Comparison of ENCODE assay signal across 8 mouse cellular contexts in genomic region chr6:51471179-51471505, GRCm38 (mm10). TPM values are rescaled to one million over a fixed set of nuclear protein-coding genes. Genes with fewer than 3 reads are reported as not detected.
DNase-seq lines count a peak whose midpoint lies in the region; ATAC-seq and TF ChIP-seq lines count a peak whose summit lies in the region.

No protein-coding gene starts in this region.

- peak overlapping the region; percentile 88 for H3K4me3 ChIP-seq in heart, embryonic 11.5 days (ENCODE audit: low read depth, low read length)
- peak overlapping the region; percentile 96 for H3K4me3 ChIP-seq in E14TG2a.4 (replicated peaks; ENCODE audit: low read length)
- H3K4me3 ChIP-seq in forebrain, embryonic 16.5 days (replicated peaks; ENCODE audit: low read length): peak overlapping the region; percentile 98
- H3K4me3 ChIP-seq in liver, postnatal 0 days (ENCODE audit: low read depth, low read length): peak overlapping the region; percentile 69

- peak; percentile 1; the same call in 1 of the 2 replicates for ATAC-seq in heart, embryonic 11.5 days (replicated peaks; ENCODE audit: insufficient number of reproducible peaks, low FRiP score, low TSS enrichment)
- ATAC-seq in forebrain, embryonic 16.5 days: no peak
- no peak for ATAC-seq in liver, postnatal 0 days

- peak overlapping the region; percentile 100 for H3K27ac ChIP-seq in heart, embryonic 11.5 days (ENCODE audit: low read depth, low read length)
- H3K27ac ChIP-seq in forebrain, embryonic 16.5 days (ENCODE audit: low read length): peak overlapping the region; percentile 100
- H3K27ac ChIP-seq in liver, postnatal 0 days (ENCODE audit: low read depth): peak overlapping the region; percentile 99

- peak overlapping the region; percentile 100 for H3K9ac ChIP-seq in heart, embryonic 11.5 days (ENCODE audit: low read depth, low read length)
- H3K9ac ChIP-seq in forebrain, embryonic 16.5 days (replicated peaks; ENCODE audit: low read depth, low read length): peak overlapping the region; percentile 100
- H3K9ac ChIP-seq in liver, postnatal 0 days (replicated peaks): peak overlapping the region; percentile 94

- DNase-seq in heart, adult 8-10 months (ENCODE audit: low spot score): no peak
- no peak for DNase-seq in liver, postnatal 0 days
- no peak for DNase-seq in left cerebral cortex, adult 9 months (ENCODE audit: low spot score in 2 of 2)
- DNase-seq in T-cell, adult 2 months (ENCODE audit: low spot score): no peak
- no peak for DNase-seq in layer of hippocampus, postnatal 25 days (ENCODE audit: extremely low spot score in 1 of 2, low spot score in 1 of 2)

- TF ChIP-seq CTCF in E14TG2a.4 (conservative IDR thresholded peaks at IDR 0.05; ENCODE audit: low read length): no peak
- TF ChIP-seq CTCF in liver, postnatal 0 days (IDR thresholded peaks at IDR 0.05; ENCODE audit: low read depth): no peak

- peaks cover 24% of the 10 kb centered on the region for H3K36me3 ChIP-seq in heart, embryonic 11.5 days (ENCODE audit: control insufficient read depth, insufficient read depth, low read length)
- H3K36me3 ChIP-seq in E14TG2a.4 (ENCODE audit: insufficient read depth, low read length): peaks cover 69% of the 10 kb centered on the region
- H3K36me3 ChIP-seq in forebrain, embryonic 16.5 days (ENCODE audit: control insufficient read depth, insufficient read depth): peaks cover 9% of the 10 kb centered on the region
- peaks cover 48% of the 10 kb centered on the region for H3K36me3 ChIP-seq in liver, postnatal 0 days (replicated peaks; ENCODE audit: insufficient read depth, low read length)

- no peak for TF ChIP-seq EP300 in liver, postnatal 0 days (IDR thresholded peaks at IDR 0.05; ENCODE audit: low read depth)

- H3K27me3 ChIP-seq in heart, embryonic 11.5 days (ENCODE audit: control insufficient read depth, insufficient read depth, low read length): no peaks in the 10 kb centered on the region
- no peaks in the 10 kb centered on the region for H3K27me3 ChIP-seq in E14TG2a.4 (ENCODE audit: insufficient read depth, low read length)
- no peaks in the 10 kb centered on the region for H3K27me3 ChIP-seq in forebrain, embryonic 16.5 days (replicated peaks; ENCODE audit: control insufficient read depth, insufficient read depth, low read length)
- H3K27me3 ChIP-seq in liver, postnatal 0 days (ENCODE audit: insufficient read depth, low read length): no peaks in the 10 kb centered on the region

- H3K4me1 ChIP-seq in heart, embryonic 11.5 days (ENCODE audit: control insufficient read depth, insufficient read depth, low read length): peaks cover 14% of the 10 kb centered on the region
- peaks cover 46% of the 10 kb centered on the region for H3K4me1 ChIP-seq in E14TG2a.4 (replicated peaks; ENCODE audit: low read depth, low read length)
- H3K4me1 ChIP-seq in forebrain, embryonic 16.5 days (replicated peaks; ENCODE audit: control insufficient read depth, insufficient read depth, low read length): peaks cover 32% of the 10 kb centered on the region
- peaks cover 20% of the 10 kb centered on the region for H3K4me1 ChIP-seq in liver, postnatal 0 days (ENCODE audit: insufficient read depth)

- 0% methylated on average over 10 of the region's 10 CpGs for WGBS in heart, embryonic 11.5 days (ENCODE audit: insufficient replicate concordance)
- 0% methylated on average over 10 of the region's 10 CpGs for WGBS in forebrain, embryonic 16.5 days
- WGBS in liver, postnatal 0 days (ENCODE audit: insufficient replicate concordance): under 1% methylated on average over 10 of the region's 10 CpGs

- H3K4me2 ChIP-seq in heart, embryonic 11.5 days: peak overlapping the region; percentile 67
- peak overlapping the region; percentile 37 for H3K4me2 ChIP-seq in forebrain, embryonic 16.5 days (ENCODE audit: low read length)
- peak overlapping the region; percentile 74 for H3K4me2 ChIP-seq in liver, postnatal 0 days (ENCODE audit: low read depth, low read length)

- no peaks in the 10 kb centered on the region for H3K9me3 ChIP-seq in heart, embryonic 11.5 days (replicated peaks; ENCODE audit: control insufficient read depth, low read length)
- H3K9me3 ChIP-seq in E14TG2a.4 (ENCODE audit: low read length): no peaks in the 10 kb centered on the region
- H3K9me3 ChIP-seq in forebrain, embryonic 16.5 days (ENCODE audit: control insufficient read depth, low read length): no peaks in the 10 kb centered on the region
- no peaks in the 10 kb centered on the region for H3K9me3 ChIP-seq in liver, postnatal 0 days (ENCODE audit: low read length)

RNA-seq across cellular contexts. Expression of gene Cbx3, which starts 1.0 kb away (rescaled TPM):
- polyA plus RNA-seq in heart, embryonic 11.5 days (2014; fragmentation: Nextera tagmentation; extraction: Ambion mirVana): 396 and 399 TPM in 2 replicates
- 10 to 100 TPM; 54.1 to 62.0 (median 59.1) TPM for total RNA-seq in heart, adult 8-10 months (2022)
- 537 and 587 TPM in 2 replicates for polyA plus RNA-seq in forebrain, embryonic 16.5 days (2015; fragmentation: Nextera tagmentation; extraction: Ambion mirVana)
- polyA plus RNA-seq in liver, postnatal 0 days (2015; fragmentation: Nextera tagmentation; extraction: Ambion mirVana): 169 and 174 TPM in 2 replicates
- 100 to 1,000 TPM; 138 to 145 TPM for total RNA-seq in layer of hippocampus, postnatal 25 days (2021)

RNA-seq across cellular contexts. Expression of gene Hnrnpa2b1, which starts 1.4 kb away (rescaled TPM):
- 856 and 1,080 TPM in 2 replicates for polyA plus RNA-seq in heart, embryonic 11.5 days (2014; fragmentation: Nextera tagmentation; extraction: Ambion mirVana)
- total RNA-seq in heart, adult 8-10 months (2022): 100 to 1,000 TPM; 367 to 444 (median 409) TPM
- 1,940 and 1,995 TPM in 2 replicates for polyA plus RNA-seq in forebrain, embryonic 16.5 days (2015; fragmentation: Nextera tagmentation; extraction: Ambion mirVana)
- polyA plus RNA-seq in liver, postnatal 0 days (2015; fragmentation: Nextera tagmentation; extraction: Ambion mirVana): 546 and 587 TPM in 2 replicates
- total RNA-seq in layer of hippocampus, postnatal 25 days (2021): 100 to 1,000 TPM; 444 to 529 TPM

RNA-seq across cellular contexts. Expression of gene Nfe2l3, which starts 38.7 kb away (rescaled TPM):
- 3.4 and 4.7 TPM in 2 replicates for polyA plus RNA-seq in heart, embryonic 11.5 days (2014; fragmentation: Nextera tagmentation; extraction: Ambion mirVana)
- total RNA-seq in heart, adult 8-10 months (2022): under 1 TPM in 2 of 4 experiments, not detected in 2; 0.28 to 0.35 TPM
- polyA plus RNA-seq in forebrain, embryonic 16.5 days (2015; fragmentation: Nextera tagmentation; extraction: Ambion mirVana): 14.2 and 16.1 TPM in 2 replicates
- 0.15 and 0.16 TPM in 2 replicates for polyA plus RNA-seq in liver, postnatal 0 days (2015; fragmentation: Nextera tagmentation; extraction: Ambion mirVana)
- total RNA-seq in layer of hippocampus, postnatal 25 days (2021): 1 to 10 TPM; 2.9 to 4.4 TPM

RNA-seq across cellular contexts. Expression of gene Snx10, which starts 52.6 kb away (rescaled TPM):
- 23.0 and 26.1 TPM in 2 replicates for polyA plus RNA-seq in heart, embryonic 11.5 days (2014; fragmentation: Nextera tagmentation; extraction: Ambion mirVana)
- total RNA-seq in heart, adult 8-10 months (2022): 10 to 100 TPM; 11.5 to 17.2 (median 14.1) TPM
- 61.6 and 70.5 TPM in 2 replicates for polyA plus RNA-seq in forebrain, embryonic 16.5 days (2015; fragmentation: Nextera tagmentation; extraction: Ambion mirVana)
- polyA plus RNA-seq in liver, postnatal 0 days (2015; fragmentation: Nextera tagmentation; extraction: Ambion mirVana): 15.3 and 17.7 TPM in 2 replicates
- 100 to 1,000 TPM in 1 of 2 experiments, 10 to 100 TPM in 1; 99.1 to 114 TPM for total RNA-seq in layer of hippocampus, postnatal 25 days (2021)
